Mouse (Mus musculus): Measurements from ENCODE around the gene Olfr6. TPM values are rescaled to one million over a fixed set of nuclear protein-coding genes. Genes with fewer than 3 reads are reported as not detected.
"Not testable (repeated sequence)": the region's sequence is repeated elsewhere in the genome, so short reads cannot be mapped to it uniquely, and the experiment has no call there.

Gene Olfr6
- total RNA-seq (2017): not detected in 2 replicates

DNA sequence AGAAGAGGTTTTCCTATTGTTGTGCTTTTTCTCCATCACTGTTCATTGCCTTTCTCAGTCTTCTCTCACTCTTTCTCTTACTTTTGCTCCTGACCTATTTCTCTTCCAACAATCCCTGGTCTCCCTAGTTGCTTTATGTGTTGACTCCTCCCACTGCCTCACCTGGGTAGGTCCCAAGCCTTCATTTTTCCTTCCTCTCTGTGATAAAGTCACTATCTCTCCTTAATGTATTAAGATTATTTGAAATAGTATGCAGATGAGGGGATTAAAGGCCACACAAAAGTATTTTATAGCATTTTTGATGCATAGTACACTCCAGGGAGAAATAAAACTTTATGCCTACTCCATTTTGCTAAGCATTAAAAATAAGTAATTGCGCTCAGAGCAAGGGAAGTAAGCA lies at the start of gene Olfr6:
TSS of gene Olfr6 (minus strand) at position 101 of the 400 bp plus-strand sequence.
- no peak for ATAC-seq (replicated peaks in 1 of 2; ENCODE audit: insufficient read depth in 1 of 2, low FRiP score in 2 of 2, low TSS enrichment in 1 of 2, low read depth in 1 of 2, poor library complexity in 2 of 2, severe bottlenecking in 2 of 2)

GRCm38 (mm10) chr7:107005972-107006371 lies 42.2 kb upstream of the Olfr6 start, which contains the start of gene Olfr2:
TSS of gene Olfr2 (minus strand) at chr7:107006072.
- ATAC-seq (replicated peaks in 1 of 2; ENCODE audit: insufficient read depth in 1 of 2, low FRiP score in 2 of 2, low TSS enrichment in 1 of 2, low read depth in 1 of 2, poor library complexity in 2 of 2, severe bottlenecking in 2 of 2): no peak

GRCm38 (mm10) chr7:107004169-107004568 lies 40.4 kb upstream of the Olfr6 start:
- ATAC-seq (replicated peaks in 1 of 2; ENCODE audit: insufficient read depth in 1 of 2, low FRiP score in 2 of 2, low TSS enrichment in 1 of 2, low read depth in 1 of 2, poor library complexity in 2 of 2, severe bottlenecking in 2 of 2): no peak

GRCm38 (mm10) chr7:107000798-107001197 lies 37.1 kb upstream of the Olfr6 start:
- ATAC-seq (replicated peaks in 1 of 2; ENCODE audit: insufficient read depth in 1 of 2, low FRiP score in 2 of 2, low TSS enrichment in 1 of 2, low read depth in 1 of 2, poor library complexity in 2 of 2, severe bottlenecking in 2 of 2): no peak

DNA sequence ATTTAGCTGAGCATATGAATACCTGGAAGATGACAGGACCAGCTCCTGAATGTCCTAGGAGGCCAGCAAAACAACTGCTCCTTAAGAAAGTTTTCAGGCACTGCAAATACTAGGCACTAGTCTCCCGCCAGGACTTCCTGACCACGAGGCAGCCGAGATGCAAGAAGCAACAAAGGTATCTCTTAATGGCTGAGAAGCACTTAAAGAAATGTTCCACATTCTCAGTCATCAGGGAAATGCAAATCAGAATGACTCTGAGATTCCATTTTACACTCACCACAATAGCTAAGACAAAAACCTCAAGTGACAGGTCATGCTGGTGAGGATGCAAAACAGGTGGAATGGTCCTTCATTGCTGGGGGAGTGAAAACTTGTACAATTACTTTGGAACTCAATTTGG lies 21.5 kb upstream of the Olfr6 start:
- ATAC-seq (replicated peaks in 1 of 2; ENCODE audit: insufficient read depth in 1 of 2, low FRiP score in 2 of 2, low TSS enrichment in 1 of 2, low read depth in 1 of 2, poor library complexity in 2 of 2, severe bottlenecking in 2 of 2): no peak

DNA sequence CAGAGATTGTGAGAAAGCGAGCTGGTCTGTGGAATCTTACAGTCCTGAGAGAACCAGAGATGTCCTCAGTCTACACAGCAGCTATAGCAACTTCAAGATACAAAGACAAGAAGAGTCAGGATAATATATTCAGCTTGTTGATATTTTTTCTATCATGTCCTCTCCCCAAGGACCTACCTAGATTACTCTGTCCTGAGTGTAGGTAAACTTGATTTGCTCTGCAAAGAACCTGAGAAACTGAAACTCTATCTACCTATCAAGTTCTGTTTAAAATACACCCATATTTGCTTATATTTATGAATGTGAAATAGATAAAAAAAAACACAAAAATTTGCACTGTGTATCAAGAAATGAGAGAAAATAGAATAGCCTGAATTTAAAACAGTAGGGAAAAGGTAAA lies 11.6 kb upstream of the Olfr6 start, which contains the start of gene Olfr711:
TSS of gene Olfr711 (minus strand) at position 101 of the 400 bp plus-strand sequence.
- no peak for ATAC-seq (replicated peaks in 1 of 2; ENCODE audit: insufficient read depth in 1 of 2, low FRiP score in 2 of 2, low TSS enrichment in 1 of 2, low read depth in 1 of 2, poor library complexity in 2 of 2, severe bottlenecking in 2 of 2)

- ATAC-seq (replicated peaks in 1 of 2; ENCODE audit: insufficient read depth in 1 of 2, low FRiP score in 2 of 2, low TSS enrichment in 1 of 2, low read depth in 1 of 2, poor library complexity in 2 of 2, severe bottlenecking in 2 of 2): not testable (repeated sequence)
Measured at GRCm38 (mm10) chr7:106967503-106967902, 3.8 kb upstream of the Olfr6 start.

GRCm38 (mm10) chr7:106948212-106948611 lies 15.5 kb downstream of the Olfr6 start, which contains the start of gene Olfr710:
TSS of gene Olfr710 (minus strand) at chr7:106948312.
- no peak for ATAC-seq (replicated peaks in 1 of 2; ENCODE audit: insufficient read depth in 1 of 2, low FRiP score in 2 of 2, low TSS enrichment in 1 of 2, low read depth in 1 of 2, poor library complexity in 2 of 2, severe bottlenecking in 2 of 2)

DNA sequence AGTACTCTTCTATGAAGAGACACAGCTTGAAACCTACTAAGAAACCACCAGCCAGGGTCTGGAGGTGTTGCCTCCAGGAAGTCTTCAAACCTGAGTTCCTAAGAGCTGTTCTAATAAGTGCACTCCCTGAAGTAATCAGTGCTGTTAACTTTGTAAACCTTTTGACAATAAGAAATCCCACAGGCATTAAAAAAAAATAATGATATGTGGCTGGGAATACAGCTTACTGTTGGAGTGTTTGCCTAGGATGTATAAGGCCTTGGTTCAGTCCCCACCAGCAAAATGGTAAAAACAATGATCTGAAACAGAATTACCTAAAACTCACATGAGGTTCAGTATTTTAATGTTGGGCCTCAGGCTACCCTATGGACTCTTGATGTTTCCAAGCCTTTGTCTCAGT lies 31.6 kb downstream of the Olfr6 start, which contains the start of gene Olfr709-ps1:
TSS of gene Olfr709-ps1 (minus strand) at position 101 of the 400 bp plus-strand sequence.
- ATAC-seq (replicated peaks in 1 of 2; ENCODE audit: insufficient read depth in 1 of 2, low FRiP score in 2 of 2, low TSS enrichment in 1 of 2, low read depth in 1 of 2, poor library complexity in 2 of 2, severe bottlenecking in 2 of 2): no peak

DNA sequence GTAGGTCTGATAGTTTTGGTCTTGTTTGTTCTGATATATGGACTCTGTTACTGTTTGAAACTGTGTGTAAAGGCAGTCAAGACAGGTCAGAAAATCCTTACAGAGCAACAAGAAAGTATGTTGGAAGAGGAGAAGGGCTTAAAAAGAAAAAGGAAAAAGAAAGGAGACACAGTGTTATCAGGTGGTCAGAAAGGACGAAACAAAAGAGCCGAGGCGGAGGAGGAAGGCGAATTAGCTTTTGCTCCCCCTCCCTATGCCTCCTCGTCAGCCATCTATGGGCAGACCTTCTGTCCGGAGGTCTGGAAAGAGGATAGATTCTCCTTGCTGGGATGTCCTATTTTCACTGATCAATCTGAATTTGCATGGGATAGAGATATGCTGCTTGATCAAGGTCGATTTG lies 42.8 kb downstream of the Olfr6 start:
- ATAC-seq (replicated peaks in 1 of 2; ENCODE audit: insufficient read depth in 1 of 2, low FRiP score in 2 of 2, low TSS enrichment in 1 of 2, low read depth in 1 of 2, poor library complexity in 2 of 2, severe bottlenecking in 2 of 2): not testable (repeated sequence)

DNA sequence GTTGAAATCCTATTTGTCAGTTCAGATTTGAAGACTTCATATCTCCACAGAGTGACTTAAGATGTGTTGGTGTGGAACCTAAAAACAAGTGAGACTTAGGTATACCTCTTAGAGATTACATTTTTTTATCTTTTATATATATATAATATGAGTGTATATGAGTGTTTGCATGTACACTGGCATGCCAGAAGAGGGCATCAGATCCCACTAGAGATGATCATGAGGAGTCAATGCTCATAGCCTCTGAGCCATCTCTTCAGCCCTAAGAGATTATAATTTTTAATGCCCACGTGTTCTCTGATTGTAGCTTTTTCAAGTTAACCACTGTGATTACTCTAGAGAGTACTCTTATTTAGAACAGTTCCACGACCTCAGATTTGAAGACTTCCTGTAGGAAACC lies 56.1 kb downstream of the Olfr6 start, which contains the start of gene Olfr1532-ps1:
TSS of gene Olfr1532-ps1 (plus strand) at position 326 of the 400 bp plus-strand sequence.
- ATAC-seq (replicated peaks in 1 of 2; ENCODE audit: insufficient read depth in 1 of 2, low FRiP score in 2 of 2, low TSS enrichment in 1 of 2, low read depth in 1 of 2, poor library complexity in 2 of 2, severe bottlenecking in 2 of 2): no peak

Other genes starting within 250 kb of the Olfr6 start
- not detected in 2 replicates for gene Olfr695, start 247.5 kb downstream of the Olfr6 start, total RNA-seq (2017)
- not detected in 2 replicates for gene Olfr697, start 221.5 kb downstream of the Olfr6 start, total RNA-seq (2017)
- gene Olfr698, start 208.5 kb downstream of the Olfr6 start, total RNA-seq (2017): not detected in 2 replicates
- gene Olfr699, start 170.7 kb downstream of the Olfr6 start, total RNA-seq (2017): not detected in 2 replicates
- gene Olfr700, start 155.1 kb downstream of the Olfr6 start, total RNA-seq (2017): not detected in 2 replicates
- gene Olfr701, start 149.8 kb downstream of the Olfr6 start, total RNA-seq (2017): not detected in 2 replicates
- not detected in 2 replicates for gene Olfr702, start 130.0 kb downstream of the Olfr6 start, total RNA-seq (2017)
- not detected in 2 replicates for gene Olfr703, start 120.6 kb downstream of the Olfr6 start, total RNA-seq (2017)
- not detected in 2 replicates for gene Olfr704, start 100.8 kb downstream of the Olfr6 start, total RNA-seq (2017)
- not detected in 2 replicates for gene Olfr705, start 87.0 kb downstream of the Olfr6 start, total RNA-seq (2017)
- not detected in 2 replicates for gene Olfr706, start 75.8 kb downstream of the Olfr6 start, total RNA-seq (2017)
- gene Olfr707, start 62.7 kb downstream of the Olfr6 start, total RNA-seq (2017): not detected in 2 replicates
- not detected in 2 replicates for gene Olfr1532-ps1, start 55.9 kb downstream of the Olfr6 start, total RNA-seq (2017)
- not detected in 2 replicates for gene Olfr709-ps1, start 31.7 kb downstream of the Olfr6 start, total RNA-seq (2017)
- gene Olfr710, start 15.6 kb downstream of the Olfr6 start, total RNA-seq (2017): not detected in 2 replicates
- not detected in 2 replicates for gene Olfr711, start 11.5 kb upstream of the Olfr6 start, total RNA-seq (2017)
- gene Olfr2, start 42.1 kb upstream of the Olfr6 start, total RNA-seq (2017): not detected in 2 replicates
- not detected in 2 replicates for gene Olfr713, start 67.2 kb upstream of the Olfr6 start, total RNA-seq (2017)
- gene Olfr714, start 107.0 kb upstream of the Olfr6 start, total RNA-seq (2017): not detected in 2 replicates
- gene Olfr17, start 129.3 kb upstream of the Olfr6 start, total RNA-seq (2017): not detected in 2 replicates
- not detected in 2 replicates for gene Olfr715b, start 146.4 kb upstream of the Olfr6 start, total RNA-seq (2017)
- not detected in 2 replicates for gene Olfr715, start 167.1 kb upstream of the Olfr6 start, total RNA-seq (2017)
- gene Olfr716, start 174.4 kb upstream of the Olfr6 start, total RNA-seq (2017): not detected in 2 replicates
- not detected in 2 replicates for gene Nlrp14, start 203.1 kb upstream of the Olfr6 start, total RNA-seq (2017)
- gene Rbmxl2, start 245.5 kb upstream of the Olfr6 start, total RNA-seq (2017): not detected in 2 replicates

Data from hematopoietic stem cell, adult 5-6 weeks (primary cell).